Mouse (Mus musculus) right cerebral cortex, postnatal 36 days (tissue): ENCODE measurements around the gene Olfr1351.
"Not testable (repeated sequence)": the region's sequence is repeated elsewhere in the genome, so short reads cannot be mapped to it uniquely, and the experiment has no call there.

Experiments
- DNase-seq, 2 experiments: peaks; one replicate each; pipeline ENCODE4 v3.0.0; 2022; ENCODE audit warnings: low spot score in 2 of 2, mixed read lengths in 1 of 2

Gene Olfr1351

DNA sequence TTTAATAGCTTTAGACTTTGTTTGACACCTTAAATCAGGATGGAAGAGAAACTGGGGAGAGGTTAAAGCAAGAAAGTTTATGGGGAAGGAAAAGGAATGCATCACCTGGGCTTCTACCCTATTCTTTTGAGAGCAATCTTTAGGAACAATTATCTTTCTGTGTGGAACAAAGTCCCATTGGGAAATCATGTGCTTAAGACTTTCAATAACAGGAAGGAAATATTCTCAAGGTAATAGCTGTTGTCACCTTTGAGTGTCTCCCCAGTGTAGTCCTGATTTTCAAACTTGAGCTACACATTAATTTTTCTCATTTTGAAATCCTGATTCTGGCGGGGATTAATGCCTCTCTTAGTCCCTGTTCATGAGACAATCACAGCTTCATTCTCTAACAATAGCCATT is at the start of gene Olfr1351:
TSS of gene Olfr1351 (plus strand) at position 301 of the 400 bp plus-strand sequence.
- no peak for DNase-seq

DNA sequence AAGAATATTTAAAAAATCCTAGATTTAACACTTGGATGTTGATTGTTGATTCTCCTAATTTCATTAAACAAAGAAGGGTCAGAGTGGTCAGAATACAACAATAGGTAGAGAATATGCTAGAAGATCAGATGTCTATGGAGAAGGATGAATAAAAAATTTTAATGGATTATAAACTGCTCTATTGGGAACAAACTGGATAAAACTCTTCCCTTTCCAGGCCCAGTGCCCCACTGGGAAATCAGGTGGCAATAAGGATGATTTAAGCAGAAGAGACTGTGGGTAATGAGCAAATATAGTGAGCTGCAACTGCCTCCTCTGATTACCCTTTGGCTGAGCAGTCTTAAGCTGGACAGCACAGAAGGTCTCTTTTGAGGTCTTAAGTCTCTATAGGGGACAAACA is 49.3 kb upstream of the Olfr1351 start, which contains the start of gene Olfr1353:
TSS of gene Olfr1353 (plus strand) at position 301 of the 400 bp plus-strand sequence.
- not testable (repeated sequence) for DNase-seq

DNA sequence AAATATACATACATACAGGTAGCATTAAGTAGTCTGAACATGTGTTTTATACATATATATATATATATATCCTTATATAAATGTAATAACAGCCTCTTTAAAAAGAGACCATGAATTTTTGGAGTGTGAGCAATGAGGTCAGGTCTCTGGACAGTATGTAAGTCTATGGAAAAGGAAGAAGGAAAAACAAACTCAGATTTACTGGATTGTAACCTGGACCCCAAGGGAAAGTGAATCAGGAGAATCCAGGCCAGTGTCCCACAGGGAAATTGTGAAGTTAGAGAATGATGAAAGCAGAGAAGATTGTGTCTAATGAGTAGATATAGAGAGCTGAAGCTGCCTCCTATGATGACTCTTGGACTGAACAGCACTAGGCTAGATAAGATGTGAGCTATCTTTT is 31.5 kb upstream of the Olfr1351 start, which contains the start of gene Olfr1352:
TSS of gene Olfr1352 (plus strand) at position 301 of the 400 bp plus-strand sequence.
- no peak for DNase-seq

DNA sequence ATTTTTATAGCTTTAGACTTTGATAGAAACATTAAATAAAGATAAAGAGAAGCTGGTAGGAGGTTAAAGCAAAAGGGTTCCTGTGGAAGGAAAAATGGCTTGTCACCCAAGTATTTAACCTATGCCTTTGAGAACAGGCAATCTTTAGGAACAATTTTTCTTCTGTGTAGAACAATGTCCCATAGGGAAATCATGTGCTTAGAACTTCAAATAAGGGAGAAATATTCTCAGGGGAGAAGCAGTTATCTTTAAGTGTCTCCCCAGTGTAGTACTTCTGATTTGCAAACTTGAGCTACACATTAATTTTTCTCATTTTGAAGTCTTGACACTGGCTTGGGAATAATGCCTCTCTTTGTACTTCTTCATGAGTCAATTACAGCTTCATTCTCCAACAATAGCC is 16.2 kb downstream of the Olfr1351 start, which contains the start of gene Olfr57:
TSS of gene Olfr57 (plus strand) at position 301 of the 400 bp plus-strand sequence.
- DNase-seq = no peak

DNA sequence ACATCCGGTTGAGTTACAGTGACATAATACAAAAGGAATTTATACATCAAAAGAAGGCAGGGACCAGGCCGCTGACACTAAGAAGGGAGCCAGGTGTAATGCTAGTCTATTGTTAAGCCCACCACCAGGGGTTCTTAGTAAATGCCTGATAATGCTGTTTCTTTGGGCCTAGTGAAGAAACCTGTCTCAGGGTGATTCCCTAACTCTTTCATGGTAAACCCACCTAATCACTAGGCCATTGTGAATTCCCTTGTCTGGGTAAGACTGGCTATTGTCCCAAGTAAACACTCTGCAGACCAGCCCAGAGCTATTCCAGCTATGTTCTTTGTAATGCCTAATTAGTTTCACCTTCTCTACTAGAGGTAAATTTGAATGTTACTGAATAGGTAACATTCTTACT is 30.2 kb downstream of the Olfr1351 start:
- DNase-seq = not testable (repeated sequence)

DNA sequence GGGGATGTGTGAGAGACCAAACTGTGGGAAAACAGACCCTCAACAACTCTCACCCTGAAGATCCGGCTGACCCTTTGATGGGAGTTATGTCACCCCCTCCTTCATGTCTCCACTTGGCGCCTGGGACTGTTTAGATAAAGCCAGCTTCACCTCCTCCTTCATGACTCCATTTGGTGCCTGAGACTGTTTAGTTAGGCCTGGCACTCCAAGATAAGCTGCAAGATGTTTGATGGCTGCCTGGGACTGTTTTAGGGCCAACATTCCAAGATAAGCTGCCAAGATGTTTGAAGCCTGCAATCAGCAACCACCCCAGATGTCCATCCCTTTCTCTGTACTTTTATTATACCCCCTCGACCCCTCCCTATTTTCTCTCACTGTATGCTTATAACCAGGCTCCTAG is 45.1 kb downstream of the Olfr1351 start:
- not testable (repeated sequence) for DNase-seq
